Mouse (Mus musculus) right cerebral cortex, adult 2 months (tissue): ENCODE results near the gene Foxd1.

Experiments
- DNase-seq, 2 experiments: peaks; one replicate each; pipeline ENCODE4 v3.0.0; 2021 to 2022; ENCODE audit warnings: low spot score in 2 of 2

Gene Foxd1

GRCm38 (mm10) chr13:98354090-98354801 is at the start of gene Foxd1:
Foxd1 (plus strand) TSS chr13:98354242.
- DNase-seq = no peak

- DNase-seq = no peak
Observed at GRCm38 (mm10) chr13:98305257-98305656, 48.8 kb upstream of the Foxd1 start.

GRCm38 (mm10) chr13:98306393-98306792 is 47.6 kb upstream of the Foxd1 start:
- no peak for DNase-seq

GRCm38 (mm10) chr13:98306852-98307475 is 47.1 kb upstream of the Foxd1 start:
- DNase-seq = peak; percentile 24 to 43

- DNase-seq = no peak
Observed at GRCm38 (mm10) chr13:98308004-98308403, 46.0 kb upstream of the Foxd1 start.

- no peak for DNase-seq
Observed at GRCm38 (mm10) chr13:98308724-98309123, 45.3 kb upstream of the Foxd1 start.

DNA sequence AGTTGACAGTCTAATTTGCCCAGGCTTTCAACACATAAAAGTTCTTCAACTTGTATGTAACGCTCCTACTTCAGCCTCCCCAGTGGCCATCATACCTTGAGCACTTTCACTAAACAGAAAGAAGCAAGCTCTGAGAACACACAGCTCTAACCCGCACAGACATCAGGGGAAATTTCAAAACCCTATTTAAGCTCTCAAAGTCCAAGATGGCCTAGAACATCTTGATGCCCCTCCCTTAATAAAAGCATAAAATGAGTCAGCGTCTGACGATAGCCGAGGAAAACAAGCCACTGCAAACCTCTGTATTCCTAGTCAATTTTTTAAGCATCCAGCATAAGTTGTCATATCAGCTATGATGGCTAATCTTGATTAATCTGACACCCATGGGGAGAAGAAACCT is 42.4 kb upstream of the Foxd1 start:
- no peak for DNase-seq

- DNase-seq = no peak
Observed at GRCm38 (mm10) chr13:98313631-98314030, 40.4 kb upstream of the Foxd1 start.

DNA sequence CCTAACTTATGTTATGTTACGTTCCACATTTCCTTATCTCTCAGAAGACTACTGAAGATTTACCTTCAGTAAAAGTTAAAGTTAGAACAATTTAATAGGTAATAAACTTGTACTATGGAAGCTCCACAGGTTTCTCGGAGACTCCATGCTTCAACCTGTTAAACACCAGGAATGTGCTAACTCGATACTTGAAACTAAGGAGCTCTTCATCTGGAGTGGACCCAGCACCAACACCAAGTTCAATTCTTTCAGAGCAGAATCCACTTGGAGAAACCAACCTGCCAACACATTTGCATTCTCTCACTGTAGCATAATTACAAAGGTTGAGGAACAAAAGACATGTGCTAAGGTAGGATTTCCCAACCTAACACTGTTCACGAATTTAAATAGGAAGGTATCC is 38.9 kb upstream of the Foxd1 start:
- DNase-seq = no peak

DNA sequence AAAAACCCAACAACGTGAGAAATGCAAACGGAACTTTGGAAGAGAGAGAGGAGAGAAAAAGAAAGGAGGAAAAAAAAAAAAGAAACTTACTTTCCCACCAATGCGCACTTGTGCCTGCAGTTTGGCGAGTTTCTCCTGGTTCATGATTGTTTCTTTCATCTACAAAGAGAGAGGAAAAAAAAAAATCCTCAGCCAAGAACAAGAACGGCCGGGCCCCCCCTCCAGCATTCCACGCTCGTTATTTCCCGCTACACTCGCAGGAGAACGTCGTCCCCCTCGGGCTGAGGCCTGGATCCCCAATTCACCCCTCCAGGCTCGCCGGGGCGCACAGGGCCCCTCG is 37.9 kb upstream of the Foxd1 start:
- DNase-seq = no peak

- DNase-seq = peak; percentile 92 to 93
Observed at GRCm38 (mm10) chr13:98316480-98317245, 37.4 kb upstream of the Foxd1 start, which contains the start of gene Btf3. Btf3 (minus strand) TSS chr13:98317006.

DNA sequence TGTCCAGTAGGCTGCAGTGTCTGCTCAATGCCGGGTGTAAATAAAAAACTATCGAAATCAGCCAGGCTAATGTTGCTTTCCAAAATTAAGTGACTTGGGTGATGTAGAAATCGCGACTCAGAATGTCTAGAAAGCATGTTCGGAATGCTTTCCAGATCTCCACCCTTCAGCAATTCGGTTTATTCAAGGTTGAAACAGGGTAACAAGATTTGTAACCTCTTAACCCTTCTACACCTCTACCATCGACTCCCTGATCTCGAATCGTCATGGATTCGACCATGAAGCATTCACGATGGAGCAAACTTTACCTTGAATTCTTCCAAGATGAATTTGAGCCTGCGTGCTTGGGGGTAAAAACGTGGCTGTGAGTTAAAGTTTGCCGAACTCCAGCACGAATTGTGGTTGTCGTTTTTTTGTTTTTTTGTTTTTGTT is 36.8 kb upstream of the Foxd1 start:
- no peak for DNase-seq

- no peak for DNase-seq
Observed at GRCm38 (mm10) chr13:98317911-98318310, 36.1 kb upstream of the Foxd1 start.

DNA sequence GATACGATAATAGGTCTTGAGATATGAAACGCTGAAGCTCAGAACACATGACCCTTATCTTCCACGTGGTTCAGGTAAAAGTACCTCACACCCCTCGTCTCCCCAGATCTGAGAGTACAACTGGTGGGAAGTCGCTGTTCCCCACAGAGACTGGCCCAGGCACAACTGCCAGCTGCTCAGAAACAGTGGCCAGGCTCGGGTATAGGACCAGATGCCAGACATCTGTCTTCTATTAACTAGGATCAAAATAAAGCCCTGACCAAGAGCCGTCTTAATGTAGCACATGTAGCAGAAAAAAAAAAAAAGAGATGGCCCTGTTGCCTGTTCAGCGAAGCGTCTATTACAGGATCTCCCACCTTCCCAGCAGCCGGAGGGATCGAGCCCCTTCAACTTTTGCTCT is 29.0 kb upstream of the Foxd1 start:
- no peak for DNase-seq

DNA sequence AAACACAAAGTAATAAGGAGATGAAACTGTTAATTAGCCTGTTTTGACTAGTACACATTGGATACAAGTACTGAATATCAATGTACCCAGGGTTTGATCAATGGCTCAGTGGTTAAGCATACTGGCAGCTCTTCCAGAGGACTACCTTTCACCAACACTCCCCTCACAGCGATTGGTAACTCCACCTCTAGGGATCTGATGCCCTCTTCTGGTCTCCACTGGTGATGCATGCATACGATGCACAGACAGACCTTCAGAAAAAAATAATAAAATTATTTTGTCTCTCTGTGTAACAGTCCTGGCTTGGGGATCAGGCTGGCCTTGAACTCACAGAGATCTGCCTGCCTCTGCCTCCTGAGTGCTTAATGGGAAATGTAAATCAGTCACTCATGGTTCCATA is 21.9 kb upstream of the Foxd1 start:
- DNase-seq = peak in 1 of 2 experiments; percentile 41

DNA sequence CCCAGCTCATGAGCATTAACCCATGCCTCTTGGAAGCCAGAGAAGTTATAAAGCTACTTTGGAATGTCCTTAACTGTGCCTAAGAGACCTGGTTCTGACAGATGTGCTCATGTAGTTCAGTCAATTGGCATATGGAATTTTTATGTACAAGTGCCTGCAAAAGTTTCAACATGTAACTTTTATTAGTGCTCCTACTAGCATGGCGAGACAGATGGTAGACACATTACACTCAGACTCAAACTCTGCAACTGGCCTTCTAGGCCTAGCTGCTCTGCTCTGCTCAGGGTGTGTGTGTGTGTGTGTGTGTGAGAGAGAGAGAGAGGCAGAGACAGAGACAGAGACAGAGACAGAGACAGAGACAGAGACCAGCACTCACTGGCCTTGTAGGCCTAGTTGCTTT is 17.8 kb upstream of the Foxd1 start:
- DNase-seq = no peak

DNA sequence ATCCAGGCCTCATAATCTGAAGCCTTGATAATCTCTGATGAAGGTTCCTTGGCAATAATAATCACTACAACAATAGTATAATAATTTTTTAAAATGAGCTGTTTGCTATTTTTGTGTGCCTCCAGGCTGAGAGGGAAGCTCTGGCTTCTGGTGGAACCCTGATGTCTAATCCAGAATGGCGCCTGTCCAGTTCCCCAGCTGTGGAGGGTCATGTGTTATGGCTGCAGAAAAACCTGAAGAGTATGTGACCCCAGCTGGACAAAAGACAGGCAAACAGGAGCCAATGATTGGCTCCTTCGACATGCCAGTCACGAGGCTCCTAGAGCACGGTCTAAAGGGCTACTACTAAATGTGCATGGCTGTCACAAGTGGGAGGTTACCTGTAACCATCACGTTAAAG is 13.5 kb upstream of the Foxd1 start:
- no peak for DNase-seq

DNA sequence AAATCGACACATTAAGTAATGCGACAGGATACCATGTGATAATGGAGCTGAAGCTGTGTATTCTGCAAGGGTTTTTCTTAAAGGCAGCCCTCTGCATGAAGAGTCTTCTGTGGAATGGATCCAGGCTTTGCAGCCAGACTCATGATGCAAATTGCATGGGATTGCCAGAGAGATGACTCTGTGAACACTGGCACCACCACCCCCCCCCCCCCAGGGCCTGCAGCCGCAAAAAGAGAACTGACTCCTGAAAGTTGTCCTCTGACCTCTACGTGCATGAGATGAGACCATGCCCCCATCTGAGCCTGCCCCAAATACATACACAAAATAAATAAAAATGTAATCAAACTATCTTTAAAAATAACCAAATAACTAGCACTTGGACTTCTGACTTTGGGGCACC is 4.6 kb upstream of the Foxd1 start:
- DNase-seq = no peak

DNA sequence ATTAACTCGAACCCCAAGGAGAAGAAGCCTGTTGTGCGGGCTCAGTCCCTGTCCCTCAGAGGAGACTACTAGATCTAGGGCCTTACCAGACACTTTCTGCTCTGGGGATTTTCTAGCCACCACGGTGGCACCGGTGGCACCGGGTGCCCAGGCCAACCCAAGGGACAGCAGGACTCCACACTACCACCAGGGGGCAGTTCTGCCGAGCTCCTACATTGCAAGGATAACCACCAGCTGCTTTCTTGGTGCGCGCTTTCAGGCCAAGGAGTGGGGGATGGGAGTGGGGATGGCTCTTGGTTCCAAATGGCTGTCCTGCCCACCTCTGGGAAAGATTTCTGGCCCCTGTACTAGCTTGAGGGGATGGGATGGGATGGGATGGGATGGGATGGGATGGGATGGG is 2.5 kb upstream of the Foxd1 start:
- DNase-seq = no peak

GRCm38 (mm10) chr13:98352381-98352975 is 1.6 kb upstream of the Foxd1 start:
- no peak for DNase-seq

- DNase-seq = no peak
Observed at GRCm38 (mm10) chr13:98353709-98354089, 343 bp upstream of the Foxd1 start.

- no peak for DNase-seq
Observed at GRCm38 (mm10) chr13:98354871-98355558, 973 bp downstream of the Foxd1 start.
